Mouse (Mus musculus) lung, postnatal 25 days (tissue): Measurements from ENCODE around the gene Nfxl1.
"Not testable (repeated sequence)": the region's sequence is repeated elsewhere in the genome, so short reads cannot be mapped to it uniquely, and the experiment has no call there.

Experiments
- DNase-seq: peaks from one replicate; pipeline ENCODE4 v3.0.0; 2022; ENCODE audit warnings: low spot score

Nfxl1 gene

GRCm38 (mm10) chr5:72559544-72560049 is at the start of gene Nfxl1:
Gene Nfxl1, minus strand, starts transcription at chr5:72559684.
- DNase-seq: peak; percentile 97

GRCm38 (mm10) chr5:72603138-72603537 is 43.7 kb upstream of the Nfxl1 start:
- no peak for DNase-seq

GRCm38 (mm10) chr5:72601006-72601405 is 41.5 kb upstream of the Nfxl1 start:
- peak; percentile 65 for DNase-seq

- DNase-seq: no peak
These were observed 27.8 kb upstream of the Nfxl1 start, which contains the start of gene Gm5868 for GRCm38 (mm10) chr5:72587192-72587681. Gene Gm5868, minus strand, starts transcription at chr5:72587551.

- not testable (repeated sequence) for DNase-seq
These were observed 27.2 kb upstream of the Nfxl1 start for GRCm38 (mm10) chr5:72586667-72587191.

GRCm38 (mm10) chr5:72586122-72586521 is 26.6 kb upstream of the Nfxl1 start:
- DNase-seq: peak; percentile 10

DNA sequence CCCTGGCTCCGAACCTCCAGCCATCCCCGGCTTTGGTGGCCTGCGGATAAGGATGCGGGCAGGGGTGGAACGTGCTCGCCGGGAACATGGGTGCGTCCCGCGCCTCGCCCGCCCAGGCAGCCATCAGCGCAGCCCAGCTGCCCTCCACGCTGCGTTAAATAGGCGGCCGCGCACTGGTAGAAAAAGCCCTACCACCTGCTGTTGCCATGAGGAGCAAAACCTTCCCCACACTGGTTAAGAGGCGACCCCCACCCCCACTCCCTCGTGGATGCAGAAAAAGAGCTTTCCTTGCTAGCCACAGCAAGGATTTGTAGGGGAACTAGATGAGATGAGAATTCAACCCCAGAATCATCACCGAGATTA is 21.5 kb upstream of the Nfxl1 start, which contains the start of gene Zar1:
TSS of gene Zar1 (minus strand) at position 285 of the 363 bp plus-strand sequence.
- not testable (repeated sequence) for DNase-seq

- not testable (repeated sequence) for DNase-seq
These were observed 20.8 kb upstream of the Nfxl1 start for GRCm38 (mm10) chr5:72580088-72580969.

DNA sequence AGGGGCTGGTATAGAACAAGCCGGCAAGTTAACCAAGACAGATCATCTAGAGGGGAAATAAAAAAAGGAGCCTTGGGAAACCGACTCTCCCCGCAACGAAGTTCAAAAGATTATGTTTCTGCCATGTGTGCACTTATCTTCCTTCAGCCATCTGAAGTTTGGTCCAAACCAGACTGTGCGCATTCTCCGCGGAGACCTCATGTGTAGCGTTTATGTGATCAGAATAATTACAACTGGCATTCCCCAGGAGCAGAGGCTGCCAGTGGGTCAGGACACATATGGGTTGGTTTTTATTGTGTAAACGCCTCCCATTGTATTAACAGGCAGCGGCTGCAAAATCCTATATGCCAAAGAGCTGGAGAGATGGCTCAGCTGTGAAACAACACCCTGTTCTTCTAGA is 20.1 kb upstream of the Nfxl1 start:
- not testable (repeated sequence) for DNase-seq

GRCm38 (mm10) chr5:72565621-72566020 is 6.1 kb upstream of the Nfxl1 start:
- DNase-seq: no peak

DNA sequence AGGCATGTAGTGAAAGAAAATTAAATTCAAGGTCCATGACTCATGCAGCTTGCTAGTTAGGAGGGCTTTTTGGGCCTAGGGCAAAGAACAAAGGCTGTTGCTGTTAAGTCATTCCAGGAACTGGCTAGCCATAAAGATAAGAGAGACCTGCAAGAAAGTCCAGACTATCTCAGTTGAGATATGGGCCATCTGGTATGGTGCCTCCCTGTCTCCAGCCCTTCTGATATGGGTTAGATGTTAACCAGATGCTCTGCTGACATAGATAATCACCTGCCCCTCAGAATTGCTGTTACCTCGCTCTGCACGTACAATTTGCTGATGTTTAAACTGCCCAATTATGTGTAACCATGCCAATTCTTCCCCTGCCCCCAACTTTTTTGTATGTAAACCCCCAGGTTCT is 3.7 kb upstream of the Nfxl1 start:
- not testable (repeated sequence) for DNase-seq

DNA sequence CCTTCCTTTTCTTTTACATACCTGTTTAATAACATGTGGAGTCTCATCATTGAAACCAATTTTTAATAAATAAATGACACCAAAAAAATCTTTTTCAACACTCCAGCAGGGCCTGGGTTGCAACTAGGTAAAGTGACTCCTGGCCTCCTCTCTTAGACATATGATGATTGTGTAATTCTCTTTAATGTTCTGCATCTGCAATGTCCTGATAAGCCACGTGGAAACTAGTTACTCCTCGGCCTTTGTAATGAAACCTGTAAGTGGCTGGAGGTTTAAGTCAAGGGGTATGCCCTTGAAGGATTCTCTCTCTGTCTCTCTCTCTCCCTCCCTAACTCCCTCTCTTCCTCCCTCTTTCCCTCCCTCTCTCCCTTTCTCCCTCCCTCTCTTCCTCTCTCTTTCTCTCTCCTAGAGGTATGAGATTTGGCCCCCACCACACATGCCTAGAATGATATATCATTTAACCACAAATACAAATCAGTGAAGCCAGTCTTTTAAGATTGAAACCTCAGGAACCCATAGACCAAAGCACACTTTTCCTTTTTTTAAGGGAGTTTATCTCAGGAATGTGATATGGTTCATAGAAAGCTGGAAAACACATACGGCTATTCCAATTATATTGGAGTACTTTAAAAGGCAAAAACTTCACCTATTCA is 1.6 kb upstream of the Nfxl1 start:
- no peak for DNase-seq

- DNase-seq: peak; percentile 25
These were observed 563 bp downstream of the Nfxl1 start for GRCm38 (mm10) chr5:72558716-72559526.

DNA sequence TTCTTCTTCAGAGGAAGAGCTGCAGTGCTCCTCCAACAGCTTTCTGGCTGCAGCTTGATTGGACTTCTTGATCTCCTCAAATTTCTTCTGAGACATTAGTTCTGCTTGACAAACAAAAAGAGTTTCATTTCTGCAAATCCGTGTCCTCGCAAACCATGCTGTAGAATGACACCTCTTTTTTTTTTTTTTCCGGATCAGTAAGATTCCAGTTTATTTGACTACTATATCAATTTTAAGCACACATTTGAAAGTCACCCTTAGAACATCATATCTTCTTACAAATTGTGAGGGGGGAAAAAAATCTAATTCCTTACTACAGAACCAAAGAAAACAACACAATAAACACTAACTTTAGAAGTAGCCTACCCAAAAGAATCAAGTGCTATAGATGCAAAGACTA is 3.2 kb downstream of the Nfxl1 start:
- no peak for DNase-seq

- DNase-seq: no peak
These were observed 8.3 kb downstream of the Nfxl1 start for GRCm38 (mm10) chr5:72551209-72551608.

GRCm38 (mm10) chr5:72528896-72529295 is 30.6 kb downstream of the Nfxl1 start:
- no peak for DNase-seq

DNA sequence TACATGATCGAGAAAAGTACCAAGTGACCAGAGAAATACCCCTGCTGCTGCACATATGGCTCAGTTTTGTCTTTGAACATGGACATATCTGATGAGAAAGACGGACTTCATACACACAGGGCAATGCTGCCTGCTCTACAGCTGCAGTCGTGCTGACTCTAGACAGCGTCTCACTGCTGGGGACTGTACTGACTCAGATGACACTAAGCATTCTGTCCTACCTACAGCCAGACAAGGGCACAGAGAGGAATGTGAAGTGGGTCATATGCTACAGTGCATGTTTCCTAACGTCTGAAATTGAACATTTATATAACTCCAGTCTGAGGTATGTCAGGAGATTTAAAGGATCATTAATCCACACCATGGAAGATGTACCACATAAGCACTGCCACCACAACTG is 45.7 kb downstream of the Nfxl1 start:
- no peak for DNase-seq

DNA sequence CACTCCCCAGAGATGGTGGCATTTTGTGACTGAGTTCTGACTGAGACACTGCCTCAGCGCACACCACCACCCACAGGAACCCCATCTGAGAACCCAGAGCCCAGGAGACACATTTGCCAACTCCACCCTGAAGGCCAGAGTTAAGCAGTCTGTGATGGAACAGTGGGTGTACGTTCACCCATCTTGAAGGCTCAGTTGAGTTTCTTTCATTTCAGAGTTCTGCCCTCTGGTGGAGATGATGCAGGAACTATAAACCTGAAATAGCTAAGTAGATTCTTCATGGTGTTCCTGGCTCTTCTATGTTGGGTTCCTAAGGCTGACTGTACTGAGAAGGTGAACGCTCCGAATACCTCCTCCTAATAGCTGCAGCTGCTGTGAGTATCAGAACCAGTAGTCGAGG is 53.7 kb downstream of the Nfxl1 start:
- peak; percentile 10 for DNase-seq

DNA sequence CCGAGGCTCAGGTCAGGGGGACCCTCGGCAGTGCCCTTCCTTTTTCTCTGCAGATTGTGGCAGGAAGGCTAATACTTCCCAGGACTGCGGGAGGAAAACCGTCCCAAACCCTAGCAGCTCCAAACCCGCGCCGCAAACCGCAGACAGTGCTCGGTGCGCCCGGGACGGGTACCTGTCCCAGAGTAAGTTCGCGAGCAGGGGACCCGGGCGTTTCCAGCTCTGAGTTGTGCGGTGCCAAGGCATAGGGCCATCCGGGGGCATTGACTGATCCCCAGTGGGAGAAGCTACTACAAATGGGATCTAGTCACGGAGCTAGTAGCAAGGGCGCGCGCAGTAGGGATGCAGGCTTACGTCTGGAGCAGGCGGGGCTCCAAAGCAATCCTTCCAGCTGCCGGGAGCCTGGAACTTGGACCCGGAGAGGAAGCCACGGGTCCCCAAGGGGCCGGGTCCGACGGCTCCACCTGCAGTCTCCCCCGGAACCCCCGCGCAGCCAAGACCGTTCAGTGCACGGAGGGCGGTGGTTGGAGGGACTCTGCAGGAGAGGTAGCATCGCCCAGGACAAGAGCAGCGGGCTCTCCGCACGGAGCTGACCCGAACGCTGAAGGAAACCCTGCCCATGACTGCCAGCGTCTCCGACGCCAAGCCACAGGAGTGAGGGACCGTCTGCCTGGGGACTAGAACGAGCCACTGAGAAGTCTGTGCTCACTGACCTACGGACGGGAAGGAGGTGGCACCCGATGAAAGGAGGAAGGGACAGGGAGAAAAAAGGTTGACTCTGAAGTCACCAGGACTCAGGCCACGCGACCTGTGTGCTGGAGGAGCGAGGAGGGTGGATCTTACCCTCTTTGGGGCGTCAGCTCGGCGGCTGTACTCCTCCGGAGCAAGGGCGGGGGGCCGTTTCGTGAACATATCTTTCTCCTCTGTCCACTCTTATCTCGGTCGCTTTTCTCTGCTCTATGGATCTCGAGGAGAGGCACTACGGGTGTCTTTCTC is 55.7 kb downstream of the Nfxl1 start, which contains the start of gene Corin:
TSS of gene Corin (minus strand) at position 943 of the 993 bp plus-strand sequence.
- no peak for DNase-seq

DNA sequence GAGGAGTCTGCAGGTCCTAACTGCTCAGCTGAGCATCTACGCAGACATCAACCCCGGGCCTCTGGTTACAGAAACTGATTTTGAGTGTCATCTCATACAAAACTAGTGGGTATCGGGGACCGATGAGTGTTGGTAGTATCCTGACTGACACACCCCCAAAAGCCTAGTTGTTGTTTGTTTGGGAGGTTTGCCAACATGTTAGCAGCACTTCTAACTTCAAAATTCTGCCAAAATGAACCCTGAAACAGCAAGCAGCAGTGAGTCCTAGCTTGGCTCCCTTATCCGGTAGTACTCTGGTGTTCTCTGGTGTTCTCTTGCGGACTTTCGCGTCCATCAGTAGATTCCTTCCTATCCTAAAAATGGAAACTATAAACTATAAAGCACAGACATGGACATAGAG is 56.7 kb downstream of the Nfxl1 start:
- DNase-seq: no peak
